Mouse (Mus musculus) liver, adult 2 months (tissue): Measurements from ENCODE around the gene Atp6v0a4.

Experiments
- CTCF ChIP-seq: fragments of 200-500 bp; IDR thresholded peaks from 2 replicates; pipeline ENCODE4 v1.5.1; 2011; ENCODE audit warnings: low read depth, low read length, control low read depth
- POLR2A ChIP-seq: fragments of 200-500 bp; IDR thresholded peaks from 2 replicates; pipeline ENCODE4 v1.6.1; 2011; ENCODE audit warnings: low read length, control low read depth; ENCODE audit not compliant: insufficient read depth; ENCODE audit errors: extremely low read depth

- TF ChIP-seq CTCF: no peak
- TF ChIP-seq POLR2A: no peak
Measured at GRCm38 (mm10) chr6:38105924-38106323, 18.5 kb downstream of the Atp6v0a4 start.
